Mouse (Mus musculus) CH12.LX (cell line): ENCODE results near the gene Ap2a2. TPM values are rescaled to one million over a fixed set of nuclear protein-coding genes. Genes with fewer than 3 reads are reported as not detected.

Source experiments
- DNase-seq: peaks from one replicate; pipeline ENCODE4 v3.0.0-alpha.2; 2013; ENCODE audit errors: extremely low read depth
- H3K27ac ChIP-seq: 2 replicates; pipeline ENCODE4 v1.5.1; 2012; ENCODE audit warnings: low read depth, mild to moderate bottlenecking, control low read depth, moderate library complexity; ENCODE audit not compliant: insufficient read depth
- H3K27me3 ChIP-seq: replicated peaks from 2 replicates; pipeline ENCODE3; 2012; ENCODE audit warnings: inconsistent platforms
- H3K36me3 ChIP-seq, 2 experiments: replicated peaks in 1 of 2; 2 replicates each; pipeline versions ENCODE3 to v1.6.1; 2012; ENCODE audit warnings: inconsistent platforms in 1 of 2, low read length in 1 of 2, mild to moderate bottlenecking in 1 of 2, mixed read lengths in 1 of 2, moderate library complexity in 1 of 2; ENCODE audit not compliant: control insufficient read depth in 1 of 2, insufficient read depth in 1 of 2
- H3K4me1 ChIP-seq, 2 experiments: 2 replicates each; pipeline ENCODE4 v1.6.1; 2012; ENCODE audit warnings: inconsistent platforms in 1 of 2, moderate library complexity in 1 of 2; ENCODE audit not compliant: insufficient read depth in 2 of 2, control insufficient read depth in 1 of 2
- H3K4me2 ChIP-seq: 2 replicates; pipeline ENCODE4 v1.6.1; 2012; ENCODE audit warnings: low read depth, mild to moderate bottlenecking, control low read depth; ENCODE audit not compliant: poor library complexity, insufficient read depth, severe bottlenecking
- H3K4me3 ChIP-seq, 3 experiments: fragments of 150-350 bp in 1 of 3; sonication (generic) in 1 of 3; replicated peaks in 1 of 3; 2 replicates each; pipeline versions ENCODE3 to v1.5.1; 2011 to 2012; ENCODE audit warnings: low read depth in 2 of 3, low read length in 2 of 3, mild to moderate bottlenecking in 2 of 3, moderate library complexity in 2 of 3, control low read depth in 1 of 3, improper control_type of control experiment in 1 of 3, inconsistent platforms in 1 of 3, mixed read lengths in 1 of 3; ENCODE audit not compliant: poor library complexity in 1 of 3
- H3K79me2 ChIP-seq: replicated peaks from 2 replicates; pipeline ENCODE4 v1.6.1; 2012; ENCODE audit warnings: mild to moderate bottlenecking, moderate library complexity; ENCODE audit not compliant: control insufficient read depth, poor library complexity, insufficient read depth, severe bottlenecking; ENCODE audit errors: extremely low read depth
- H3K9ac ChIP-seq: 2 replicates; pipeline ENCODE4 v1.6.1; 2012; ENCODE audit warnings: low read depth, mild to moderate bottlenecking, control low read depth, moderate library complexity; ENCODE audit not compliant: insufficient read depth
- H3K9me3 ChIP-seq: replicated peaks from 2 replicates; pipeline ENCODE3; 2012; ENCODE audit warnings: low read length, inconsistent platforms, mixed read lengths
- CHD2 ChIP-seq: IDR thresholded peaks from 2 replicates; pipeline ENCODE4 v1.6.1; 2011; ENCODE audit warnings: low read length, improper control_type of control experiment
- CTCF ChIP-seq, 2 experiments: IDR thresholded peaks in 1 of 2; conservative IDR thresholded peaks in 1 of 2; 2 replicates each; pipeline ENCODE4 v1.5.1; 2011 to 2012; ENCODE audit warnings: low read depth in 2 of 2, low read length in 2 of 2, improper control_type of control experiment in 1 of 2, inconsistent platforms in 1 of 2, mild to moderate bottlenecking in 1 of 2, moderate library complexity in 1 of 2
- E2F4 ChIP-seq: IDR thresholded peaks from 2 replicates; pipeline ENCODE4 v1.6.1; 2011; ENCODE audit warnings: low read depth, low read length, improper control_type of control experiment; ENCODE audit not compliant: insufficient replicate concordance
- ELF1 ChIP-seq: IDR thresholded peaks from 2 replicates; pipeline ENCODE4 v1.6.1; 2014; ENCODE audit warnings: low read depth, mild to moderate bottlenecking, inconsistent platforms, low read length, improper control_type of control experiment
- EP300 ChIP-seq: IDR thresholded peaks from 2 replicates; pipeline ENCODE4 v1.6.1; 2011; ENCODE audit warnings: low read length, improper control_type of control experiment
- ETS1 ChIP-seq: conservative IDR thresholded peaks from 2 replicates; pipeline ENCODE4 v1.6.1; 2012; ENCODE audit warnings: low read depth, mild to moderate bottlenecking, inconsistent platforms, low read length, improper control_type of control experiment, moderate library complexity
- HCFC1 ChIP-seq: IDR thresholded peaks from 2 replicates; pipeline ENCODE4 v1.6.1; 2012; ENCODE audit warnings: low read depth, mild to moderate bottlenecking, inconsistent platforms, low read length, improper control_type of control experiment
- JUN ChIP-seq: IDR thresholded peaks from 2 replicates; pipeline ENCODE4 v1.6.1; 2011; ENCODE audit warnings: low read depth, mild to moderate bottlenecking, low read length, improper control_type of control experiment, moderate library complexity; ENCODE audit not compliant: insufficient read depth
- KAT2A ChIP-seq: IDR thresholded peaks from 2 replicates; pipeline ENCODE4 v1.6.1; 2012; ENCODE audit warnings: low read length, improper control_type of control experiment, inconsistent platforms; ENCODE audit not compliant: insufficient replicate concordance
- MAFK ChIP-seq: IDR thresholded peaks from 2 replicates; pipeline ENCODE4 v1.6.1; 2011; ENCODE audit warnings: low read length, improper control_type of control experiment; ENCODE audit not compliant: insufficient replicate concordance
- MAZ ChIP-seq: IDR thresholded peaks from 2 replicates; pipeline ENCODE4 v1.6.1; 2012; ENCODE audit warnings: low read depth, mild to moderate bottlenecking, inconsistent platforms, low read length, improper control_type of control experiment, moderate library complexity
- MXI1 ChIP-seq: IDR thresholded peaks from 2 replicates; pipeline ENCODE4 v1.6.1; 2011; ENCODE audit warnings: mild to moderate bottlenecking, low read depth, low read length, improper control_type of control experiment
- MYC ChIP-seq: IDR thresholded peaks from 2 replicates; pipeline ENCODE4 v1.6.1; 2011; ENCODE audit warnings: low read depth, mild to moderate bottlenecking, improper control_type of control experiment, low read length
- PAX5 ChIP-seq: IDR thresholded peaks from 2 replicates; pipeline ENCODE4 v1.6.1; 2012; ENCODE audit warnings: low read length, inconsistent platforms, mixed read lengths
- POLR2A ChIP-seq: IDR thresholded peaks from 2 replicates; pipeline ENCODE4 v1.6.1; 2011; ENCODE audit warnings: low read depth, mild to moderate bottlenecking, improper control_type of control experiment, low read length
- POLR2AphosphoS2 ChIP-seq: IDR thresholded peaks from 2 replicates; pipeline ENCODE4 v1.6.1; 2011; ENCODE audit warnings: low read depth, low read length, improper control_type of control experiment
- RCOR1 ChIP-seq: conservative IDR thresholded peaks from 2 replicates; pipeline ENCODE4 v1.6.1; 2012; ENCODE audit warnings: low read depth, mild to moderate bottlenecking, inconsistent platforms, low read length, improper control_type of control experiment
- SIN3A ChIP-seq: IDR thresholded peaks from 2 replicates; pipeline ENCODE4 v1.6.1; 2012; ENCODE audit warnings: low read length, improper control_type of control experiment, inconsistent platforms
- SMC3 ChIP-seq: IDR thresholded peaks from 2 replicates; pipeline ENCODE4 v1.6.1; 2011; ENCODE audit warnings: low read depth, low read length, improper control_type of control experiment
- TBP ChIP-seq: conservative IDR thresholded peaks from 2 replicates; pipeline ENCODE4 v1.6.1; 2011; ENCODE audit warnings: low read depth, low read length, improper control_type of control experiment
- USF2 ChIP-seq: conservative IDR thresholded peaks from 2 replicates; pipeline ENCODE4 v1.6.1; 2011; ENCODE audit warnings: low read depth, low read length, improper control_type of control experiment
- ZNF384 ChIP-seq: IDR thresholded peaks from 2 replicates; pipeline ENCODE4 v1.6.1; 2012; ENCODE audit warnings: low read depth, low read length, improper control_type of control experiment, inconsistent platforms
- dilution Hi-C: fragments of 300-500 bp; cut with MboI; formaldehyde crosslinking; loops from 2 replicates; pipeline ENCODE4 v1.14.3; 2020; ENCODE audit warnings: low sequenced_read_pairs; ENCODE audit not compliant: extremely low pct_unique_long_range_greater_than_20kb, extremely low pct_ligation_motif_present
- in situ Hi-C: fragments of 300-500 bp; cut with MboI; formaldehyde crosslinking; loops from 3 replicates; pipeline ENCODE4 v1.14.3; 2019; ENCODE audit warnings: low sequenced_read_pairs, low pct_ligation_motif_present, low pct_unique_long_range_greater_than_20kb, mixed read lengths
- polyA plus RNA-seq: library from polyadenylated mRNA; unstranded; fragments of >175 nt; gene quantifications from 2 replicates; pipeline ENCODE4 v1.2.1, GENCODE M21; 2012; ENCODE audit warnings: low read depth; ENCODE audit not compliant: insufficient read length
- total RNA-seq, 2 experiments: library from RNA; depleted of rRNA; stranded (reverse); fragments of 300-350 nt in 1 of 2; fragments of >200 nt in 1 of 2; gene quantifications; 2 replicates each; pipeline ENCODE4 v1.2.3; 2012 to 2014

Gene Ap2a2
- total and polyA plus RNA-seq, 3 experiments: 30.0 to 50.7 (median 43.1) TPM

- TF ChIP-seq SMC3 (no peak), MXI1 (no peak), USF2 (no peak), EP300 (no peak), TBP (no peak; the same call in 1 of the 2 replicates), HCFC1 (no peak), POLR2AphosphoS2 (no peak), E2F4 (no peak), ELF1 (no peak), CHD2 (no peak), MAFK (no peak), ETS1 (no peak), MYC (no peak)
- no peak overlapping the region for H3K9ac ChIP-seq
- peaks cover 9% of the 10 kb centered on the region for H3K79me2 ChIP-seq
- H3K36me3 ChIP-seq: peaks cover 0 to 6% of the 10 kb centered on the region in 2 experiments
- no peak overlapping the region for H3K4me2 ChIP-seq
- H3K9me3 ChIP-seq: no peaks in the 10 kb centered on the region
- peaks cover 2% of the 10 kb centered on the region for H3K27me3 ChIP-seq
- H3K27ac ChIP-seq: no peak overlapping the region
- in situ Hi-C loops (no loop called here), dilution Hi-C loops (no loop called here)
- peaks cover 13 to 26% of the 10 kb centered on the region in 2 experiments; a peak in 3 of 4 replicates for H3K4me1 ChIP-seq
- no peak overlapping the region for H3K4me3 ChIP-seq
- DNase-seq: no peak
Observed at GRCm38 (mm10) chr7:141542588-141542987, 19.4 kb upstream of the Ap2a2 start.

DNA sequence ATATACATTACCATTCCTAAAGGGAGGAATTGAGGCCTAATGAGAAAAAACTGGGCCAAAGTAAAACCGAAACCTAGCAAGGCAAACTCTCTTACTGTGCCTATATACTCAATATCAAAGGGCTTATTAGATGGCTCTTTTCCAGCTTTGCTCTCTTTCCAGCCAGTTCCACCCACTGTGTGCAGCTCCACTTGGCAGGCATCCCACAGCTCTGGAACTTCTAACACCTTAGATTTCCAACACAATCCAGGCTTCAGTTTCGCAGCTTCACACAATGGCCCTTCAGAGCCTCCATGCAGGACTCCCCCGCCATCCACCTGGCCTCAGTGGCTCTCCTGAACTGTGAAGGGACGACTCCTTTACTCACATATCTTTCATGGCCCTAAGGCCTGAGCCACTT is 17.3 kb upstream of the Ap2a2 start:
- Histone ChIP-seq H3K4me2 (no peak overlapping the region), H3K4me1 (peaks cover 8 to 13% of the 10 kb centered on the region in 2 experiments; a peak in 2 of 4 replicates), H3K9ac (no peak overlapping the region), H3K9me3 (no peaks in the 10 kb centered on the region), H3K36me3 (no peaks in the 10 kb centered on the region), H3K4me3 (no peak overlapping the region), H3K27ac (no peak overlapping the region), H3K27me3 (peaks cover 2% of the 10 kb centered on the region), H3K79me2 (no peaks in the 10 kb centered on the region)
- in situ Hi-C loops (no loop called here), dilution Hi-C loops (no loop called here)
- TF ChIP-seq KAT2A (no peak), MAZ (no peak), HCFC1 (no peak), ZNF384 (no peak), SIN3A (no peak), MXI1 (no peak), SMC3 (no peak), POLR2AphosphoS2 (no peak), TBP (no peak), E2F4 (no peak), JUN (no peak), PAX5 (no peak), CTCF (conservative IDR thresholded peaks at IDR 0.05 in 1 of 2, IDR thresholded peaks at IDR 0.05 in 1 of 2; ENCODE audit: low read depth in 2 of 2, low read length in 2 of 2) (no peak), POLR2A (no peak), RCOR1 (no peak)
- no peak for DNase-seq
